Mouse (Mus musculus): ENCODE measurements at regions not wholly inside any gene's neighbourhood (a gene's known extent, or its start where the extent isn't known, plus 50 kb on each side); places are given as distances from the start of the nearest gene placed in this dataset.

- no peak for DNase-seq (ENCODE audit: extremely low read depth)
- dilution Hi-C loops (cut with MboI; ENCODE audit: extremely low pct_ligation_motif_present, extremely low pct_unique_long_range_greater_than_20kb, low sequenced_read_pairs) (no loop called here), in situ Hi-C loops (cut with MboI; ENCODE audit: low pct_ligation_motif_present, low pct_unique_long_range_greater_than_20kb, low sequenced_read_pairs) (no loop called here)
- no peaks in the 10 kb centered on the region for H3K36me3 ChIP-seq (replicated peaks in 1 of 2; ENCODE audit: control insufficient read depth in 1 of 2, insufficient read depth in 1 of 2, low read length in 1 of 2)
- H3K4me2 ChIP-seq (ENCODE audit: insufficient read depth, low read depth, poor library complexity, severe bottlenecking), result no peak overlapping the region
- H3K9ac ChIP-seq (ENCODE audit: insufficient read depth, low read depth), result no peak overlapping the region
- H3K4me1 ChIP-seq (ENCODE audit: control insufficient read depth in 1 of 2, insufficient read depth in 2 of 2), result no peaks in the 10 kb centered on the region
- no peak overlapping the region for H3K4me3 ChIP-seq (replicated peaks in 1 of 3; ENCODE audit: low read depth in 2 of 3, low read length in 2 of 3, poor library complexity in 1 of 3)
- TF ChIP-seq TCF12 (IDR thresholded peaks at IDR 0.05; ENCODE audit: low read depth, low read length) (no peak), PAX5 (IDR thresholded peaks at IDR 0.05; ENCODE audit: low read length) (no peak), GABPA (IDR thresholded peaks at IDR 0.05; ENCODE audit: insufficient replicate concordance, low read depth, low read length) (no peak), MXI1 (IDR thresholded peaks at IDR 0.05; ENCODE audit: low read depth, low read length) (no peak), MEF2A (IDR thresholded peaks at IDR 0.05; ENCODE audit: borderline replicate concordance, low read depth, low read length) (no peak), RAD21 (IDR thresholded peaks at IDR 0.05; ENCODE audit: low read depth, low read length) (no peak), HCFC1 (IDR thresholded peaks at IDR 0.05; ENCODE audit: low read depth, low read length) (no peak), EP300 (IDR thresholded peaks at IDR 0.05; ENCODE audit: low read length) (no peak)
- peaks cover 6% of the 10 kb centered on the region for H3K9me3 ChIP-seq (replicated peaks; ENCODE audit: low read length)
- H3K27me3 ChIP-seq (replicated peaks), result no peaks in the 10 kb centered on the region
- H3K79me2 ChIP-seq (replicated peaks; ENCODE audit: control insufficient read depth, extremely low read depth, insufficient read depth, poor library complexity, severe bottlenecking), result no peaks in the 10 kb centered on the region
- H3K27ac ChIP-seq (ENCODE audit: insufficient read depth, low read depth), result no peak overlapping the region
These were observed 56.5 kb upstream of the Flt1 start for GRCm38 (mm10) chr5:147782241-147782681.

- DNase-seq (ENCODE audit: extremely low read depth), result no peak
- Histone ChIP-seq H3K9ac (ENCODE audit: insufficient read depth, low read depth) (no peak overlapping the region), H3K27me3 (replicated peaks) (no peaks in the 10 kb centered on the region), H3K79me2 (replicated peaks; ENCODE audit: control insufficient read depth, extremely low read depth, insufficient read depth, poor library complexity, severe bottlenecking) (no peaks in the 10 kb centered on the region), H3K27ac (ENCODE audit: insufficient read depth, low read depth) (no peak overlapping the region), H3K4me1 (ENCODE audit: control insufficient read depth in 1 of 2, insufficient read depth in 2 of 2) (no peaks in the 10 kb centered on the region), H3K4me3 (replicated peaks in 1 of 3; ENCODE audit: low read depth in 2 of 3, low read length in 2 of 3, poor library complexity in 1 of 3) (no peak overlapping the region), H3K36me3 (replicated peaks in 1 of 2; ENCODE audit: control insufficient read depth in 1 of 2, insufficient read depth in 1 of 2, low read length in 1 of 2) (no peaks in the 10 kb centered on the region), H3K9me3 (replicated peaks; ENCODE audit: low read length) (peaks cover 6% of the 10 kb centered on the region), H3K4me2 (ENCODE audit: insufficient read depth, low read depth, poor library complexity, severe bottlenecking) (no peak overlapping the region)
- in situ Hi-C loops (cut with MboI; ENCODE audit: low pct_ligation_motif_present, low pct_unique_long_range_greater_than_20kb, low sequenced_read_pairs) (no loop called here), dilution Hi-C loops (cut with MboI; ENCODE audit: extremely low pct_ligation_motif_present, extremely low pct_unique_long_range_greater_than_20kb, low sequenced_read_pairs) (no loop called here)
- TF ChIP-seq USF1 (IDR thresholded peaks at IDR 0.05; ENCODE audit: low read depth, low read length) (no peak), GABPA (IDR thresholded peaks at IDR 0.05; ENCODE audit: insufficient replicate concordance, low read depth, low read length) (no peak), RCOR1 (conservative IDR thresholded peaks at IDR 0.05; ENCODE audit: low read depth, low read length) (no peak), CHD1 (IDR thresholded peaks at IDR 0.05; ENCODE audit: low read depth, low read length) (no peak), MYC (IDR thresholded peaks at IDR 0.05; ENCODE audit: low read depth, low read length) (no peak), JUN (IDR thresholded peaks at IDR 0.05; ENCODE audit: insufficient read depth, low read depth, low read length) (no peak), MEF2A (IDR thresholded peaks at IDR 0.05; ENCODE audit: borderline replicate concordance, low read depth, low read length) (no peak), MAX (IDR thresholded peaks at IDR 0.05; ENCODE audit: low read length) (no peak), KAT2A (IDR thresholded peaks at IDR 0.05; ENCODE audit: insufficient replicate concordance, low read length) (no peak), ZC3H11A (IDR thresholded peaks at IDR 0.05; ENCODE audit: low read depth, low read length) (no peak), E2F4 (IDR thresholded peaks at IDR 0.05; ENCODE audit: insufficient replicate concordance, low read depth, low read length) (no peak), ZMIZ1 (IDR thresholded peaks at IDR 0.05; ENCODE audit: low read depth, low read length) (no peak)
These were observed 55.4 kb upstream of the Flt1 start for GRCm38 (mm10) chr5:147781215-147781614.
